Mouse (Mus musculus) spleen, postnatal 10 days (tissue): ENCODE measurements at regions not wholly inside any gene's neighbourhood (a gene's known extent, or its start where the extent isn't known, plus 50 kb on each side); places are given as distances from the start of the nearest gene placed in this dataset.

Experiments used
- DNase-seq, 2 experiments: peaks; one replicate each; pipeline ENCODE4 v3.0.0; 2021 to 2022; ENCODE audit warnings: low spot score in 2 of 2

GRCm38 (mm10) chr9:47389901-47390300 is 140.1 kb upstream of the Cadm1 start:
- DNase-seq: no peak

GRCm38 (mm10) chr9:47391669-47392068 is 138.3 kb upstream of the Cadm1 start:
- DNase-seq: no peak

- no peak for DNase-seq
Measured at GRCm38 (mm10) chr9:47399598-47399997, 130.4 kb upstream of the Cadm1 start.

GRCm38 (mm10) chr9:47400117-47400823 is 129.7 kb upstream of the Cadm1 start:
- DNase-seq: no peak

- DNase-seq: no peak
Measured at GRCm38 (mm10) chr9:47401511-47401910, 128.5 kb upstream of the Cadm1 start.

GRCm38 (mm10) chr9:47403317-47403716 is 126.7 kb upstream of the Cadm1 start:
- DNase-seq: no peak

GRCm38 (mm10) chr9:47404821-47405220 is 125.2 kb upstream of the Cadm1 start:
- DNase-seq: no peak

GRCm38 (mm10) chr9:47405547-47405946 is 124.4 kb upstream of the Cadm1 start:
- DNase-seq: no peak

GRCm38 (mm10) chr9:47407007-47407670 is 122.8 kb upstream of the Cadm1 start:
- DNase-seq: peak in 1 of 2 experiments; percentile 24

GRCm38 (mm10) chr9:47408061-47408460 is 121.9 kb upstream of the Cadm1 start:
- no peak for DNase-seq

GRCm38 (mm10) chr9:47409579-47409978 is 120.4 kb upstream of the Cadm1 start:
- no peak for DNase-seq

GRCm38 (mm10) chr9:47412786-47413185 is 117.2 kb upstream of the Cadm1 start:
- DNase-seq: no peak

- no peak for DNase-seq
Measured at GRCm38 (mm10) chr9:47414350-47414988, 115.5 kb upstream of the Cadm1 start.

- no peak for DNase-seq
Measured at GRCm38 (mm10) chr9:47422151-47422599, 107.8 kb upstream of the Cadm1 start.

GRCm38 (mm10) chr9:47422741-47423461 is 107.1 kb upstream of the Cadm1 start:
- DNase-seq: peak in 1 of 2 experiments; percentile 26

GRCm38 (mm10) chr9:47423462-47423832 is 106.5 kb upstream of the Cadm1 start:
- no peak for DNase-seq

GRCm38 (mm10) chr9:47424191-47424590 is 105.8 kb upstream of the Cadm1 start:
- no peak for DNase-seq

GRCm38 (mm10) chr9:47426712-47427111 is 103.3 kb upstream of the Cadm1 start:
- no peak for DNase-seq

- DNase-seq: no peak
Measured at GRCm38 (mm10) chr9:47428710-47429341, 101.1 kb upstream of the Cadm1 start.

- no peak for DNase-seq
Measured at GRCm38 (mm10) chr9:47429691-47430090, 100.3 kb upstream of the Cadm1 start.

- no peak for DNase-seq
Measured at GRCm38 (mm10) chr9:47432715-47433114, 97.3 kb upstream of the Cadm1 start.

- no peak for DNase-seq
Measured at GRCm38 (mm10) chr9:47433185-47433584, 96.8 kb upstream of the Cadm1 start.
